Mouse (Mus musculus): ENCODE data around the gene Adam23. TPM values are rescaled to one million over a fixed set of nuclear protein-coding genes. Genes with fewer than 3 reads are reported as not detected.
"Not testable (repeated sequence)": the region's sequence is repeated elsewhere in the genome, so short reads cannot be mapped to it uniquely, and the experiment has no call there.

Gene Adam23
- polyA plus RNA-seq, 1 experiment, result 29.4 TPM

DNA sequence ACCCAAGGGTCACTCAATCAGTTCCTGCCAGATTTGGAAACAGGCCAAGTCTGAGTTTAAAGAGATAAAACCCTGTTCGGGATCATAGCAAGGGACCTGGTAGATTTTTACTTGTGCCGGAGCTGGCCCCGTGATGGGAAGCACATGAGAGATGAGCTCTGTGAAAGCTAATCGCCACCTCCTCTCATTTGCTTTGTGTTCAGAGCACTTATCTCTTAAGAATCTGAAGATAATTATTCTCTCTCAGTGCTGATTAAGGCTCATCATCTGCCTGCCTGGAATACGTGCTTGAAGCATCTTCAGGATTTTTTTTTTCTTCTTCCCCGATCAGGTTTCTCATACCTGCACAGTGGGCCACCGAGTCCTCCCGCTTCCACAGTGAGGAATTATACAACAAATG is 133.5 kb downstream of the Adam23 start:
- no peak for TF ChIP-seq POLR2A (IDR thresholded peaks at IDR 0.05; ENCODE audit: borderline replicate concordance, extremely low read depth, insufficient read depth, insufficient read length, poor library complexity, severe bottlenecking)
- no peak for TF ChIP-seq CTCF (IDR thresholded peaks at IDR 0.05; ENCODE audit: borderline replicate concordance, extremely low read depth, insufficient read depth, insufficient read length)
- peak; percentile 64 for DNase-seq (ENCODE audit: low read depth)

DNA sequence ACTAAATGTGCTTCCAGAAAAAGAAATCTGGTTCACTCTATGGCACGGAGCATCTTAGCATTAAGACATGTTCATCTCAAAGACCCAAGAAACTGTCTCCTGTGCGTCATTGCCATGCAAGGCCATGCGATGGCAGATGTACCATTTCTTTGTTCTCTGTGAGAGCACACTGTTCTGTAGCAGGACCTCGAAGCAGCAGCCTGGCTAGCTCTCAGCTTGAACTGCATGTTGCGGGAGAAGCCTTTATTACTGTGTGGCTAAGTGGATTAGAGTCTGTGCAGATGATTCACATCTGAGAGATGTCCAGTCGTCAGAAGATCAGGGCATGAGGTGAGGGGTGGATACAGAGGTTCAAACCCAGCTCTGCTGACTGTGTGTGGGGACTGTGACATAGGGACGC is 141.2 kb downstream of the Adam23 start:
- TF ChIP-seq CTCF (IDR thresholded peaks at IDR 0.05; ENCODE audit: borderline replicate concordance, extremely low read depth, insufficient read depth, insufficient read length), result no peak
- TF ChIP-seq POLR2A (IDR thresholded peaks at IDR 0.05; ENCODE audit: borderline replicate concordance, extremely low read depth, insufficient read depth, insufficient read length, poor library complexity, severe bottlenecking), result no peak
- DNase-seq (ENCODE audit: low read depth), result peak; percentile 55

DNA sequence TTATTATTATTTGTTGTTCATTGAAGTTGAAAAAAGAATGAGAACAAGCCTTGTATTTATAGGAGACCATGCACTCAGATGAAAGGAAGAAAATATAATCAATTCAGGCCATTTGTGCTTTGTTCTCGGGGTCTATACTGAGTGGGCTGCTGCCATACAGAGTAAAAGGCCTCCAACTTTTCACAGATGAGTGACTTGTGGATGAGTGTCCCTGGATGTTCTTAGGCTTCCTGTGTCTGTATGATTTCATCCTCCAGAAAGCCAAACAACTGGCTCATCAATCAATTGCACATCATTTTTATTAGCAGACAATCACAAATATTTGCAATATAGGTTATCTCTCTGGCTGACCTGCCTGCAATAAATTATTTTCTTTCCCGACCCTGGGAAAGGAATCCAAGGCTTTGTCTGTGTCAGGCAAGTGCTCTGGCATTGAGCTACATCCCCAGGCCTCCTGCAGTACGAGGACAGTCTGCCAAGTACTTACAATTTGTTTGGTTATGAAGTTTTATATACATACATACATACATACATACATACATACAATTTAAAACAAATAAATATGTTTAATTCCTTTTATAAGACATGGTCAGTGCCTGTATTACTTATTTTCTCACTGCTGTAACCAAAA is 158.3 kb downstream of the Adam23 start:
- DNase-seq (ENCODE audit: low read depth), result no peak
- TF ChIP-seq CTCF (IDR thresholded peaks at IDR 0.05; ENCODE audit: borderline replicate concordance, extremely low read depth, insufficient read depth, insufficient read length) (no peak), POLR2A (IDR thresholded peaks at IDR 0.05; ENCODE audit: borderline replicate concordance, extremely low read depth, insufficient read depth, insufficient read length, poor library complexity, severe bottlenecking) (no peak)

DNA sequence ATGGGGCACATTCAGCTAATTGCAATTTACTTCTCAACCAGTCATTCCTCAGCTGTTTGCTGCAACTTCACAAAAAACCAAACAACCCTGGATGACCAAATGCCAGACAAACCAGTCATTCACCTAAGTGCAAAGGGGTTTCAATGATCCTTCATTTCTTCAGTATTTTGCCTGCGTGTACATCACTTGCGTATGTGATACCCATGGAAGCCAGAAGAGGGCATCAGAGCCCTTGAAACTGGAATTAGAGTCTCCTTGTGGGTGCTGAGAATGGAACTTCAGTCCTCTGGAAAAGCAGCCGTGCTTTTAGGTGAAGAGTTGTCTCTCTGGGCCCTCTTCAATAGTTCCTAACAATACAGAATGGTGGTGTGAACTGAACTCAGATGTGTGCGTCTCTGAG is 163.9 kb downstream of the Adam23 start:
- no peak for DNase-seq (ENCODE audit: low read depth)
- TF ChIP-seq CTCF (IDR thresholded peaks at IDR 0.05; ENCODE audit: borderline replicate concordance, extremely low read depth, insufficient read depth, insufficient read length) (no peak), POLR2A (IDR thresholded peaks at IDR 0.05; ENCODE audit: borderline replicate concordance, extremely low read depth, insufficient read depth, insufficient read length, poor library complexity, severe bottlenecking) (no peak)

DNA sequence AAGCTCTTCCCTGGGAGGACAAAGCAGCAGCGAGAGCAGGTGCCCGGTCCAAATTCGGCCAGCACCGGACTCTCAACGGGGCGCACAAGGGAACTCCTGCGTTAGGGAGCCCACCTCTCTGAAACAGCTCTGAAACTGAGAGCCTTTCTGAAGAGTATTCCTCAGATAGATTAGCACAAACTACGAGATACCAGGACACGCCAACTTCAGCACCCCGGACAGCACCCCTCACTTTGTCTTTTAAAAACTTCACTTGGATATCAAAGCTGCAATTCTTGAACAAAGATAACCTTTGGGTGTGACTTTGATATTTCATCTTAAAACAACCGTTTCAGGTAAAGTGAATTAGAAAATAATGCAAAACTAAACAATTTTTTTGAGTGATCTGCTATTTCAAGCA is 168.9 kb downstream of the Adam23 start:
- DNase-seq (ENCODE audit: low read depth), result peak; percentile 49
- TF ChIP-seq CTCF (IDR thresholded peaks at IDR 0.05; ENCODE audit: borderline replicate concordance, extremely low read depth, insufficient read depth, insufficient read length) (no peak), POLR2A (IDR thresholded peaks at IDR 0.05; ENCODE audit: borderline replicate concordance, extremely low read depth, insufficient read depth, insufficient read length, poor library complexity, severe bottlenecking) (no peak)

DNA sequence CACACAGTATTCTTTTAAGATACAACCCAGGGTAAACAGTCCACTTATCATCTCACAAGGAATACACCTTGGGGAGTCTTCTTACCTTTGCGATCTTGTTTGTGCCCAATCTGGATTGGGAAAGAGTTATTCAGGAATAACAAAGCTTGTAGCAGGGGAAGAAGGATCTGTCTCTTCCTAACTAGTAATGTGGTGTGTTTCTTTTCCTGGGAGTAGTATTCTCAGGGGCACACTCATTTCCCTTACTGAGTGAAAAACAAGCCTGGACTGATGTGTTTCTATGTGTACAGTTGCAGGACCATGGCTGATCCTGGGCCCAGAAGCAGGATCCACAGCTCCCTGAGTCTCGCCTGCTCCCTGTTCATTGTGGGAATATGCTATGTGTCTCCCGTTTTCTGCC is 170.0 kb downstream of the Adam23 start, which contains the start of gene Gm39653:
Gm39653 (plus strand) TSS at position 301 of the 400 bp plus-strand sequence.
- DNase-seq (ENCODE audit: low read depth), result no peak
- TF ChIP-seq CTCF (IDR thresholded peaks at IDR 0.05; ENCODE audit: borderline replicate concordance, extremely low read depth, insufficient read depth, insufficient read length) (no peak), POLR2A (IDR thresholded peaks at IDR 0.05; ENCODE audit: borderline replicate concordance, extremely low read depth, insufficient read depth, insufficient read length, poor library complexity, severe bottlenecking) (no peak)

DNA sequence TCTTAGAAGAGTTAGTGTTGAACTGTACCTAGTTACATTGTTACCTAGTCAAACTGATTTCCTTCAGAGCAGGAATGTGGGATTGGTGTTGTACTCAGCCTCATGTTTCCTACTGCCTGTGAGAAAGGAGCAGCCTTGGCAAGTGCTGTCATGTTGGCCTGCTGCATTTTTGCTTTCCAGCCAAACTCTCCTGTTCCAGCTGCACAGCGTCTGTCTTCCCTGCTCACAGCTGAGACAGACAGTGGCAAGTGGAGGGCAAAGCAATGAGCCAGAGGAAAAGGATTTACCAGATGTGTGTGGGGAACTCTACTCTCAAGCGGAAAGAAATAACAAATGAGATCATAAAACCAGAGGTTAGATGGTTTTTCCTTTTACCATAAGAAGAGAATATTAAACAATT is 182.5 kb downstream of the Adam23 start:
- TF ChIP-seq POLR2A (IDR thresholded peaks at IDR 0.05; ENCODE audit: borderline replicate concordance, extremely low read depth, insufficient read depth, insufficient read length, poor library complexity, severe bottlenecking) (no peak), CTCF (IDR thresholded peaks at IDR 0.05; ENCODE audit: borderline replicate concordance, extremely low read depth, insufficient read depth, insufficient read length) (no peak)
- DNase-seq (ENCODE audit: low read depth), result peak; percentile 32

DNA sequence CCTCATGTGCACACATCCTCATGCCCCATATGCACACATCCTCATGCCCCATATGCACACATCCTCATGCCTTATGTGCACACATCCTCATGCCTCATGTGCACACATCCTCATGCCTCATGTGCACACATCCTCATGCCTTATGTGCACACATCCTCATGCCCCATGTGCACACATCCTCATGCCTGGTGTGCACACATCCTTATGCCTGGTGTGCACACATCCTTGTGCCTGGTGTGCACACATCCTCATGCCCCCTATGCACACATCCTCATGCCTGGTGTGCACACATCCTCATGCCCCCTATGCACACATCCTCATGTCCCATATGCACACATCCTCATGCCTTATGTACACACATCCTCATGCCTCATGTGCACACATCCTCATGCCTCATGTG is 184.7 kb downstream of the Adam23 start:
- not testable (repeated sequence) for DNase-seq (ENCODE audit: low read depth)

DNA sequence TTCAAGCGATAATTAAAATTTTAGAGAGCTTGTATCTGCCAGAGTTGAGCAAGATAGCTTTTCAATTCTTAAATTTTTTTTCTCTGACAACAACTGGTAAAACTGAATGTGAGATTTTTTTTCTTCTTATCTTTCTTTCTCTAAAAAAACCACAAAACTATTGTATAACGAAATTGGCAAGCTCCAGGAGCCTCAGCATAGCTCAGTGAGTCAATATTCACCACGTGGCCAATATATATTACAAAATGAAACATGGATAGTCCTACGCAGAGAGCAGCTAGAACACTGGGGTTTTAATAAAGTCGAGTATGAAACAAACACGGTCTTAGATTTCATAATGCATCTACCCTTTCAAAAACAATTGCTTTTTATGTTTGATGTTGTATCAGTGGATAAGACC is 194.2 kb downstream of the Adam23 start:
- no peak for TF ChIP-seq POLR2A (IDR thresholded peaks at IDR 0.05; ENCODE audit: borderline replicate concordance, extremely low read depth, insufficient read depth, insufficient read length, poor library complexity, severe bottlenecking)
- TF ChIP-seq CTCF (IDR thresholded peaks at IDR 0.05; ENCODE audit: borderline replicate concordance, extremely low read depth, insufficient read depth, insufficient read length), result no peak
- no peak for DNase-seq (ENCODE audit: low read depth)

Other genes with a start within 250 kb of the Adam23 start
- gene Gpr1, start 231.3 kb upstream of the Adam23 start, polyA plus RNA-seq (2012; rRNA removed), result 0.26 and 0.45 TPM in 2 replicates
- 12.8 and 19.0 TPM in 2 replicates for gene Zdbf2, start 172.6 kb upstream of the Adam23 start, polyA plus RNA-seq (2012; rRNA removed)
- gene Gm39653, start 170.1 kb downstream of the Adam23 start, polyA plus RNA-seq (2012; rRNA removed), result not detected in 2 replicates
- gene Dytn, start 241.0 kb downstream of the Adam23 start, polyA plus RNA-seq (2012; rRNA removed), result 0.01 and 0.10 TPM in 2 replicates

Data from brain, embryonic 14.5 days (tissue).